In genomic region chr5:41966958-41967357, GRCm38 (mm10) we compare ENCODE assay signal across 21 mouse cellular contexts.
DNase-seq lines count a peak whose midpoint lies in the region; ATAC-seq and TF ChIP-seq lines count a peak whose summit lies in the region.
"Had no signal": no experiment of that assay in that cellular context is flagged by ENCODE, and none has a peak within 500 bp of the region (broad histone marks: within the 10 kb centered on the region; RNA-seq: fewer than 3 reads in every experiment).

No protein-coding gene starts in this region.

- H3K9ac ChIP-seq in forebrain, postnatal 0 days, result no peak overlapping the region
- H3K9ac ChIP-seq in midbrain, embryonic 11.5 days (ENCODE audit: low read length), result no peak overlapping the region
- H3K9ac ChIP-seq: hindbrain, embryonic 13.5 days; intestine, embryonic 15.5 days; kidney, embryonic 15.5 days; limb, embryonic 12.5 days; liver, embryonic 13.5 days; lung, embryonic 15.5 days; midbrain, embryonic 12.5 days; neural tube, embryonic 13.5 days had no signal

- H3K9me3 ChIP-seq in forebrain, postnatal 0 days (ENCODE audit: low read length), result no peaks in the 10 kb centered on the region
- no peaks in the 10 kb centered on the region for H3K9me3 ChIP-seq in midbrain, embryonic 11.5 days (ENCODE audit: control insufficient read depth, low read length)
- H3K9me3 ChIP-seq: embryonic facial prominence, embryonic 10.5 days; hindbrain, embryonic 13.5 days; intestine, embryonic 15.5 days; kidney, embryonic 15.5 days; limb, embryonic 12.5 days; liver, embryonic 13.5 days; lung, embryonic 15.5 days; midbrain, embryonic 12.5 days; neural tube, embryonic 13.5 days had no signal

- 85% methylated on average over 1 of the region's 1 CpGs for WGBS in forebrain, postnatal 0 days
- 86% methylated on average over 1 of the region's 1 CpGs for WGBS in kidney, adult 2 months
- WGBS in midbrain, embryonic 11.5 days, result 88% methylated on average over 1 of the region's 1 CpGs

- no peak overlapping the region for H3K4me3 ChIP-seq in forebrain, postnatal 0 days (ENCODE audit: low read depth, low read length)
- H3K4me3 ChIP-seq in kidney, adult 2 months (ENCODE audit: insufficient read depth, low read depth, low read length), result no peak overlapping the region
- H3K4me3 ChIP-seq in midbrain, embryonic 11.5 days (ENCODE audit: low read depth, low read length), result no peak overlapping the region
- H3K4me3 ChIP-seq: embryonic facial prominence, embryonic 10.5 days; hindbrain, embryonic 13.5 days; intestine, embryonic 15.5 days; kidney, embryonic 15.5 days; limb, embryonic 12.5 days; liver, embryonic 13.5 days; lung, embryonic 15.5 days; midbrain, embryonic 12.5 days; neural tube, embryonic 13.5 days had no signal

- DNase-seq in cerebellum, adult 9-11 months, result peak; percentile 5
- no peak for DNase-seq in cerebellum, postnatal 36 days
- DNase-seq in layer of hippocampus, adult 11-12 months (ENCODE audit: low spot score), result peak; percentile 45
- DNase-seq in layer of hippocampus, adult 9-10 months (ENCODE audit: low spot score), result no peak
- peak; percentile 23 for DNase-seq in forebrain, postnatal 0 days
- DNase-seq in layer of hippocampus, postnatal 36 days, result peak; percentile 22 to 29
- no peak for DNase-seq in kidney, adult 2 months
- DNase-seq in midbrain, embryonic 11.5 days (ENCODE audit: low spot score, missing footprints), result no peak
- DNase-seq: heart, postnatal 14 days; liver, embryonic 13.5 days; spleen, adult 18-20 months had no signal

- no peaks in the 10 kb centered on the region for H3K4me1 ChIP-seq in forebrain, postnatal 0 days (ENCODE audit: insufficient read depth)
- H3K4me1 ChIP-seq in kidney, adult 2 months (ENCODE audit: control insufficient read depth, insufficient read depth, low read length), result no peaks in the 10 kb centered on the region
- H3K4me1 ChIP-seq in midbrain, embryonic 11.5 days (ENCODE audit: control insufficient read depth, insufficient read depth, low read length), result no peaks in the 10 kb centered on the region
- H3K4me1 ChIP-seq: embryonic facial prominence, embryonic 10.5 days; hindbrain, embryonic 13.5 days; intestine, embryonic 15.5 days; kidney, embryonic 15.5 days; limb, embryonic 12.5 days; liver, embryonic 13.5 days; lung, embryonic 15.5 days; midbrain, embryonic 12.5 days; neural tube, embryonic 13.5 days had no signal

- H3K27ac ChIP-seq in forebrain, postnatal 0 days (ENCODE audit: low read depth, low read length), result no peak overlapping the region
- H3K27ac ChIP-seq in kidney, adult 2 months (ENCODE audit: insufficient read depth, low read depth, low read length), result no peak overlapping the region
- no peak overlapping the region for H3K27ac ChIP-seq in midbrain, embryonic 11.5 days (ENCODE audit: low read depth, low read length)
- H3K27ac ChIP-seq: embryonic facial prominence, embryonic 10.5 days; hindbrain, embryonic 13.5 days; intestine, embryonic 15.5 days; kidney, embryonic 15.5 days; limb, embryonic 12.5 days; liver, embryonic 13.5 days; lung, embryonic 15.5 days; macrophage; midbrain, embryonic 12.5 days; neural tube, embryonic 13.5 days had no signal

- no peaks in the 10 kb centered on the region for H3K27me3 ChIP-seq in forebrain, postnatal 0 days (ENCODE audit: insufficient read depth, low read length)
- H3K27me3 ChIP-seq in kidney, adult 2 months (replicated peaks; ENCODE audit: control insufficient read depth, insufficient read depth, low read length), result no peaks in the 10 kb centered on the region
- H3K27me3 ChIP-seq in midbrain, embryonic 11.5 days (ENCODE audit: control insufficient read depth, insufficient read depth, low read length), result no peaks in the 10 kb centered on the region
- H3K27me3 ChIP-seq: hindbrain, embryonic 13.5 days; intestine, embryonic 15.5 days; kidney, embryonic 15.5 days; limb, embryonic 12.5 days; liver, embryonic 13.5 days; lung, embryonic 15.5 days; midbrain, embryonic 12.5 days; neural tube, embryonic 13.5 days had no signal

- H3K36me3 ChIP-seq in forebrain, postnatal 0 days (ENCODE audit: insufficient read depth), result no peaks in the 10 kb centered on the region
- no peaks in the 10 kb centered on the region for H3K36me3 ChIP-seq in kidney, adult 2 months (ENCODE audit: control insufficient read depth, insufficient read depth, low read length)
- H3K36me3 ChIP-seq in midbrain, embryonic 11.5 days (ENCODE audit: control insufficient read depth, insufficient read depth, low read length), result no peaks in the 10 kb centered on the region
- H3K36me3 ChIP-seq: embryonic facial prominence, embryonic 10.5 days; hindbrain, embryonic 13.5 days; intestine, embryonic 15.5 days; kidney, embryonic 15.5 days; limb, embryonic 12.5 days; liver, embryonic 13.5 days; lung, embryonic 15.5 days; midbrain, embryonic 12.5 days; neural tube, embryonic 13.5 days had no signal

- TF ChIP-seq POLR2A in kidney, adult 2 months (IDR thresholded peaks at IDR 0.05; ENCODE audit: low read depth, low read length), result no peak

- H3K4me2 ChIP-seq in forebrain, postnatal 0 days (ENCODE audit: low read depth), result no peak overlapping the region
- H3K4me2 ChIP-seq in midbrain, embryonic 11.5 days, result no peak overlapping the region
- H3K4me2 ChIP-seq: heart, embryonic 11.5 days; hindbrain, embryonic 13.5 days; intestine, embryonic 15.5 days; kidney, embryonic 15.5 days; limb, embryonic 12.5 days; liver, embryonic 13.5 days; lung, embryonic 15.5 days; midbrain, embryonic 12.5 days; neural tube, embryonic 13.5 days had no signal

- no peak for TF ChIP-seq CTCF in forebrain, postnatal 0 days (IDR thresholded peaks at IDR 0.05; ENCODE audit: low read depth)
- TF ChIP-seq CTCF in kidney, adult 2 months (conservative IDR thresholded peaks at IDR 0.05; ENCODE audit: insufficient read depth, insufficient read length, low read depth, low read length), result no peak

- peak; percentile 55 for ATAC-seq in forebrain, postnatal 0 days
- no peak for ATAC-seq in midbrain, embryonic 11.5 days (ENCODE audit: low FRiP score)
- ATAC-seq: intestine, embryonic 15.5 days had no signal

Comparison
In these comparisons a context has a peak if more than half of its experiments do, and no peak if none do; other contexts are left out.
1. DNase-seq: peak in cerebellum, adult 9-11 months (single experiment), layer of hippocampus, adult 11-12 months (single experiment), forebrain, postnatal 0 days (single experiment) and layer of hippocampus, postnatal 36 days (2 of 2); none in cerebellum, postnatal 36 days (0 of 2), layer of hippocampus, adult 9-10 months (single experiment), kidney, adult 2 months (single experiment) and midbrain, embryonic 11.5 days (single experiment).